Mouse (Mus musculus): ENCODE results near the gene Ankrd28. TPM values are rescaled to one million over a fixed set of nuclear protein-coding genes. Genes with fewer than 3 reads are reported as not detected.

Ankrd28 gene
- polyA plus RNA-seq, 1 experiment from 2014 or later = 3.6 TPM

DNA sequence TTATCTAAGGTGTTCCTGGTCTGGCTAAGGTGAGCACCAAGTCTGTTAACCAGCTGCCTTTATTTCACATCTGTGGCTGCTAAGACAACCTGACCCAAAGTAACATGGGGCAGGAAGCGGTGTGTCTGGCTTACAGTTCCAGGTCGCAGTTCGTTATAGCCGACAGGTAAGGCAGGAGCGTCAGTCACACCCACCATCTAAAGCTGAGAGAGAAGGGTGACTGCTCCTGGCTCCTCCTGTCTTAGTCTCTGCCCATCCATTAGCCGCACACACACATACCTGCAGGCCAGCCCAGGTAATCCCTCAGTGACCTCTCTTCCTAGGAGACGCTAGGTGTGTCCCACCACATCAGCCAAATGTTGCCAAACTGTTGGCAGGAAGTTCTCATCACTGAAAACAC is 174.1 kb downstream of the Ankrd28 start:
- WGBS = 53% methylated on average over 7 of the region's 7 CpGs
- Histone ChIP-seq H3K4me3 (ENCODE audit: low read depth, low read length) (no peak overlapping the region), H3K27me3 (ENCODE audit: control insufficient read depth, insufficient read depth, low read length) (no peaks in the 10 kb centered on the region), H3K9me3 (ENCODE audit: control insufficient read depth, low read length) (no peaks in the 10 kb centered on the region), H3K36me3 (ENCODE audit: control insufficient read depth, insufficient read depth, low read length) (no peaks in the 10 kb centered on the region), H3K27ac (replicated peaks) (no peak overlapping the region), H3K9ac (ENCODE audit: low read length) (no peak overlapping the region), H3K4me2 (replicated peaks; ENCODE audit: low read depth) (no peak overlapping the region), H3K4me1 (replicated peaks; ENCODE audit: control insufficient read depth, insufficient read depth) (peaks cover 7% of the 10 kb centered on the region)
- DNase-seq (ENCODE audit: low spot score) (no peak), ATAC-seq (ENCODE audit: low FRiP score, low TSS enrichment) (no peak)
- TF ChIP-seq EP300 (optimal IDR thresholded peaks at IDR 0.05) = no peak

GRCm38 (mm10) chr14:31655406-31655805 is 175.0 kb downstream of the Ankrd28 start:
- no peaks in the 10 kb centered on the region for H3K27me3 ChIP-seq (ENCODE audit: control insufficient read depth, insufficient read depth, low read length)
- peaks cover 2% of the 10 kb centered on the region for H3K4me1 ChIP-seq (replicated peaks; ENCODE audit: control insufficient read depth, insufficient read depth)
- no peak overlapping the region for H3K4me3 ChIP-seq (ENCODE audit: low read depth, low read length)
- WGBS = 86% methylated on average over 14 of the region's 14 CpGs
- H3K36me3 ChIP-seq (ENCODE audit: control insufficient read depth, insufficient read depth, low read length) = no peaks in the 10 kb centered on the region
- H3K4me2 ChIP-seq (replicated peaks; ENCODE audit: low read depth) = no peak overlapping the region
- ATAC-seq (ENCODE audit: low FRiP score, low TSS enrichment) (no peak), DNase-seq (ENCODE audit: low spot score) (no peak)
- TF ChIP-seq EP300 (optimal IDR thresholded peaks at IDR 0.05) (no peak), CTCF (IDR thresholded peaks at IDR 0.05; ENCODE audit: low read depth) (no peak)
- H3K27ac ChIP-seq (replicated peaks) = no peak overlapping the region
- H3K9me3 ChIP-seq (ENCODE audit: control insufficient read depth, low read length) = no peaks in the 10 kb centered on the region
- H3K9ac ChIP-seq (ENCODE audit: low read length) = no peak overlapping the region

GRCm38 (mm10) chr14:31654816-31655215 is 175.6 kb downstream of the Ankrd28 start:
- H3K4me1 ChIP-seq (replicated peaks; ENCODE audit: control insufficient read depth, insufficient read depth) = peaks cover 2% of the 10 kb centered on the region; the same call in 1 of the 2 replicates
- WGBS = 79% methylated on average over 5 of the region's 5 CpGs

GRCm38 (mm10) chr14:31653101-31653875 is 177.2 kb downstream of the Ankrd28 start:
- Histone ChIP-seq H3K27ac (replicated peaks) (no peak overlapping the region), H3K36me3 (ENCODE audit: control insufficient read depth, insufficient read depth, low read length) (no peaks in the 10 kb centered on the region), H3K4me3 (ENCODE audit: low read depth, low read length) (no peak overlapping the region), H3K4me1 (replicated peaks; ENCODE audit: control insufficient read depth, insufficient read depth) (peaks cover 2% of the 10 kb centered on the region; the same call in 1 of the 2 replicates), H3K4me2 (replicated peaks; ENCODE audit: low read depth) (no peak overlapping the region), H3K9me3 (ENCODE audit: control insufficient read depth, low read length) (no peaks in the 10 kb centered on the region), H3K27me3 (ENCODE audit: control insufficient read depth, insufficient read depth, low read length) (no peaks in the 10 kb centered on the region), H3K9ac (ENCODE audit: low read length) (no peak overlapping the region)
- DNase-seq (ENCODE audit: low spot score) (no peak), ATAC-seq (ENCODE audit: low FRiP score, low TSS enrichment) (no peak)
- 75% methylated on average over 14 of the region's 14 CpGs for WGBS
- TF ChIP-seq CTCF (IDR thresholded peaks at IDR 0.05; ENCODE audit: low read depth) (no peak), EP300 (optimal IDR thresholded peaks at IDR 0.05) (no peak)

More at GRCm38 (mm10) chr14:31654816-31655215, 175.6 kb downstream of the Ankrd28 start:
- no peak for TF ChIP-seq CTCF (IDR thresholded peaks at IDR 0.05; ENCODE audit: low read depth)
- no peak for TF ChIP-seq EP300 (optimal IDR thresholded peaks at IDR 0.05)
- Histone ChIP-seq H3K27me3 (ENCODE audit: control insufficient read depth, insufficient read depth, low read length) (no peaks in the 10 kb centered on the region), H3K4me3 (ENCODE audit: low read depth, low read length) (no peak overlapping the region), H3K27ac (replicated peaks) (no peak overlapping the region), H3K36me3 (ENCODE audit: control insufficient read depth, insufficient read depth, low read length) (no peaks in the 10 kb centered on the region), H3K9ac (ENCODE audit: low read length) (no peak overlapping the region), H3K9me3 (ENCODE audit: control insufficient read depth, low read length) (no peaks in the 10 kb centered on the region), H3K4me2 (replicated peaks; ENCODE audit: low read depth) (no peak overlapping the region)
- no peak for ATAC-seq (ENCODE audit: low FRiP score, low TSS enrichment)
- DNase-seq (ENCODE audit: low spot score) = no peak

GRCm38 (mm10) chr14:31652624-31653023 is 177.8 kb downstream of the Ankrd28 start:
- H3K27ac ChIP-seq (replicated peaks) = no peak overlapping the region
- ATAC-seq (ENCODE audit: low FRiP score, low TSS enrichment) = no peak
- no peaks in the 10 kb centered on the region for H3K27me3 ChIP-seq (ENCODE audit: control insufficient read depth, insufficient read depth, low read length)
- no peak overlapping the region for H3K4me2 ChIP-seq (replicated peaks; ENCODE audit: low read depth)
- no peak for TF ChIP-seq EP300 (optimal IDR thresholded peaks at IDR 0.05)
- H3K9me3 ChIP-seq (ENCODE audit: control insufficient read depth, low read length) = no peaks in the 10 kb centered on the region
- no peak for DNase-seq (ENCODE audit: low spot score)
- peaks cover 2% of the 10 kb centered on the region; the same call in 1 of the 2 replicates for H3K4me1 ChIP-seq (replicated peaks; ENCODE audit: control insufficient read depth, insufficient read depth)
- H3K4me3 ChIP-seq (ENCODE audit: low read depth, low read length) = no peak overlapping the region
- no peaks in the 10 kb centered on the region for H3K36me3 ChIP-seq (ENCODE audit: control insufficient read depth, insufficient read depth, low read length)
- 68% methylated on average over 1 of the region's 1 CpGs for WGBS
- H3K9ac ChIP-seq (ENCODE audit: low read length) = no peak overlapping the region

- Histone ChIP-seq H3K4me2 (replicated peaks; ENCODE audit: low read depth) (no peak overlapping the region), H3K27me3 (ENCODE audit: control insufficient read depth, insufficient read depth, low read length) (no peaks in the 10 kb centered on the region), H3K27ac (replicated peaks) (no peak overlapping the region), H3K9me3 (ENCODE audit: control insufficient read depth, low read length) (no peaks in the 10 kb centered on the region), H3K4me1 (replicated peaks; ENCODE audit: control insufficient read depth, insufficient read depth) (no peaks in the 10 kb centered on the region), H3K36me3 (ENCODE audit: control insufficient read depth, insufficient read depth, low read length) (no peaks in the 10 kb centered on the region), H3K4me3 (ENCODE audit: low read depth, low read length) (no peak overlapping the region), H3K9ac (ENCODE audit: low read length) (no peak overlapping the region)
- 60% methylated on average over 5 of the region's 5 CpGs for WGBS
- ATAC-seq (ENCODE audit: low FRiP score, low TSS enrichment) = no peak
- TF ChIP-seq EP300 (optimal IDR thresholded peaks at IDR 0.05) (no peak), CTCF (IDR thresholded peaks at IDR 0.05; ENCODE audit: low read depth) (no peak)
- DNase-seq (ENCODE audit: low spot score) = no peak
Observed at GRCm38 (mm10) chr14:31652106-31652505, 178.3 kb downstream of the Ankrd28 start.
